Mouse (Mus musculus) adrenal gland (tissue): ENCODE results near the gene Gzme.

Experiments used
- microRNA-seq, 2 experiments: library from miRNA; unstranded; fragments of <30 nt; microRNA quantifications; one replicate each; pipeline ENCODE4; 2019

Gene Gzme

Small RNA genes lying within 50 kb of the gene (microRNA-seq; reads per million reads assigned to microRNA genes)
- gene Mir6949, result 0 reads per million in 2 experiments
